Mouse (Mus musculus) lung, embryonic 16.5 days (tissue): ENCODE measurements at regions not wholly inside any gene's neighbourhood (a gene's known extent, or its start where the extent isn't known, plus 50 kb on each side); places are given as distances from the start of the nearest gene placed in this dataset.

Source experiments
- ATAC-seq: fragments of 200-750 bp; cut with Nextera tagmentation; 2 replicates; pipeline ENCODE4 v1.8.0; 2017; ENCODE audit warnings: low read depth, mild to moderate bottlenecking, moderate library complexity
- H3K27ac ChIP-seq: fragments of 300-500 bp; sonication (generic); 2 replicates; pipeline ENCODE4 v1.5.1; 2014; ENCODE audit warnings: mild to moderate bottlenecking, control low read depth, low read length
- H3K27me3 ChIP-seq: fragments of 300-500 bp; sonication (generic); 2 replicates; pipeline ENCODE4 v1.6.1; 2014; ENCODE audit warnings: low read depth, low read length, mixed read lengths; ENCODE audit not compliant: control insufficient read depth, insufficient read depth
- H3K36me3 ChIP-seq: fragments of 300-500 bp; sonication (generic); 2 replicates; pipeline ENCODE4 v1.6.1; 2014; ENCODE audit warnings: low read length; ENCODE audit not compliant: control insufficient read depth, insufficient read depth
- H3K4me1 ChIP-seq: fragments of 300-500 bp; sonication (generic); replicated peaks from 2 replicates; pipeline ENCODE4 v1.6.1; 2014; ENCODE audit warnings: low read length, mixed read lengths; ENCODE audit not compliant: control insufficient read depth, insufficient read depth
- H3K4me2 ChIP-seq: fragments of 300-500 bp; sonication (generic); 2 replicates; pipeline ENCODE4 v1.6.1; 2014; ENCODE audit warnings: low read depth, low read length, control low read depth
- H3K4me3 ChIP-seq: fragments of 300-500 bp; sonication (generic); 2 replicates; pipeline ENCODE4 v1.5.1; 2014; ENCODE audit warnings: mild to moderate bottlenecking, low read length, control low read depth
- H3K9ac ChIP-seq: fragments of 300-500 bp; sonication (generic); 2 replicates; pipeline ENCODE4 v1.6.1; 2014; ENCODE audit warnings: low read length, control low read depth
- H3K9me3 ChIP-seq: fragments of 300-500 bp; sonication (generic); 2 replicates; pipeline ENCODE4 v1.6.1; 2016; ENCODE audit warnings: low read length; ENCODE audit not compliant: control insufficient read depth
- WGBS: fragments of 180-500 bp; shearing (Covaris S2); extraction: QIAGEN DNeasy Blood & Tissue Kit; methylation state at CpG from one replicate; pipeline ENCODE4 v1.1.7; 2014; 5-methylcytosine and 5-hydroxymethylcytosine counted together

DNA sequence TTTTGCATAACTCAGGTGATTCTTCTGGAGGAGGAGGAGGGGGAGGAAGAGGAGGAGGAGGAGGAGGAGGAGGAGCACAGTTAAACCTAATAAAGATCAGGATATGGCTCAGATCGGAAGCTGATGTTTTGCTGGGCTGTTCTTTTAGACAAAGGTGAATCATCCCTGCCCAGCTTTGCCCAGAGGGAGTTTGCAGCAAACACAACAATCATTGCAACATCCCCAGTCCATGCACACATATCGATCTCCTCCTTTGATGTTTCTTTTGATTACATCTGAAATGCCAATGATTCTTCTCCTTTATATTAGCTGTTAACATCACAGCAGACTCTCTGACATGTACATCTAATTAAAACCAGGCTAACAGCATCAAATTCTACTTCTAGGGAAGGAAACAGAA is 156.9 kb downstream of the Dad1 start:
- H3K4me2 ChIP-seq, result no peak overlapping the region
- H3K27ac ChIP-seq, result no peak overlapping the region
- H3K9me3 ChIP-seq, result no peaks in the 10 kb centered on the region
- 32% methylated on average over 2 of the region's 2 CpGs for WGBS
- no peak overlapping the region for H3K9ac ChIP-seq
- H3K27me3 ChIP-seq, result no peaks in the 10 kb centered on the region
- peaks cover 21% of the 10 kb centered on the region for H3K4me1 ChIP-seq
- ATAC-seq, result no peak
- no peak overlapping the region for H3K4me3 ChIP-seq
- H3K36me3 ChIP-seq, result no peaks in the 10 kb centered on the region

DNA sequence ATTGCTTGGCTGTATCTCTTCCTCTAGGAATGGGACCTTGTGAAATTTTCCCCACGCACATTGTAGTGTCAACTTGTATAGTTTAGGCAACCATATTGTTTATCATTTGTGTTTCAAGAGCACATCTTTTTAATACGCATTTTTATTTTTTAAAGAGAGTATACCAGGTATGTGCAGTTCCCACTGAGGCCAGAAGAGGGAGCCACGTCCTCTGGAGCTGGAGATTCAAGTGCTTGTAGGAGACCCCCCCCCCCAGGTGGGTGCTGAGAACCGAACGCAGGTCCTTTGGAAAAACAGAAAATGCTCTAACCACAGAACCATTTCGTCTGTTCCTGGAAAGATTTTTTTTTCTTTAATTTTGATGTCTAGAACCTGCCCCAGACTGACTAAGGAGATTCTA is 161.5 kb downstream of the Dad1 start:
- H3K9me3 ChIP-seq, result no peaks in the 10 kb centered on the region
- no peak overlapping the region for H3K9ac ChIP-seq
- H3K4me1 ChIP-seq, result peaks cover 6% of the 10 kb centered on the region
- no peak overlapping the region for H3K4me2 ChIP-seq
- H3K27ac ChIP-seq, result no peak overlapping the region
- no peak overlapping the region for H3K4me3 ChIP-seq
- no peak for ATAC-seq
- H3K27me3 ChIP-seq, result no peaks in the 10 kb centered on the region
- WGBS, result 81% methylated on average over 6 of the region's 6 CpGs
- H3K36me3 ChIP-seq, result no peaks in the 10 kb centered on the region

DNA sequence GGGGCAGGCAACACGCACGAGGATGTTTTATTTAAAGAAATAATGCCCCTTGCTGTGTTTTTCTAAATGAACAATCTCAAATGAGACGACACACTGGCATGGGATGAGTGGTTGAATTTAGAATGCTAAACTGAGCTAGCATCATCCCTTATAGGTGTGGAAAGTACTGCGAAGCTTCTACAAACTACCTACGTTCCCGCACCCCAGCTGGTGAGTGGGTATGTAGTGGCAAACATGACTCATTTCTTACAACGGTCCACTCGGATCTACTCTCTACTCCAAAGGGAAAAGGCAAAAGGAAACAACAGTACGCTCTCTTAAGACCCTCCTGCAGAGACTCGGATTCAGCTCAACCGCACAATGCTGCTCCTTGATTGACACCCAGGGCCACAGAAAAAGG is 167.2 kb downstream of the Dad1 start:
- Histone ChIP-seq H3K9ac (no peak overlapping the region), H3K9me3 (no peaks in the 10 kb centered on the region), H3K4me1 (no peaks in the 10 kb centered on the region), H3K27ac (no peak overlapping the region), H3K36me3 (no peaks in the 10 kb centered on the region), H3K4me3 (no peak overlapping the region), H3K27me3 (no peaks in the 10 kb centered on the region), H3K4me2 (no peak overlapping the region)
- no peak for ATAC-seq
- WGBS, result 80% methylated on average over 11 of the region's 11 CpGs

DNA sequence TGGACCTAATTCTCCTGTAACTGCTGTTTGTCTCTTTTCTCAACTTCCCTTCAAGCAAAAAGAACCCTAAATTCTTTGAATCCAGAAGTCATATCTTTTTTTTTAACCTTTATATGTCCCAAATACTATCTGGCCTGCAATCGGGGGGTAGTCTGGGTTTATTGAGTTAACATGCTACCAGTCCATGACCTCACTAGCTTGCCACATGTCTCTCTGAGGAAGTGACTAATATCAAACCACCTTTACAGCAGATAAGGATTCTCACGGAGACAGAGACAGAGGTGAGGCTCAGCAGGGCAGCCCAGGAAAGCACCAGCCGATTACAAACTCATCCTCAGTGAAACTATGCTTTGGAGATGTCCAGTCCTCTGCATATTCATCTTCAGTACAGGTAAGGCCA is 179.2 kb downstream of the Dad1 start:
- H3K9me3 ChIP-seq, result no peaks in the 10 kb centered on the region
- no peak overlapping the region for H3K9ac ChIP-seq
- no peak overlapping the region for H3K4me2 ChIP-seq
- no peak overlapping the region for H3K4me3 ChIP-seq
- H3K27me3 ChIP-seq, result no peaks in the 10 kb centered on the region
- no peaks in the 10 kb centered on the region for H3K36me3 ChIP-seq
- 62% methylated on average over 3 of the region's 3 CpGs for WGBS
- ATAC-seq, result no peak
- H3K27ac ChIP-seq, result no peak overlapping the region
- H3K4me1 ChIP-seq, result peaks cover 6% of the 10 kb centered on the region; the same call in 1 of the 2 replicates

DNA sequence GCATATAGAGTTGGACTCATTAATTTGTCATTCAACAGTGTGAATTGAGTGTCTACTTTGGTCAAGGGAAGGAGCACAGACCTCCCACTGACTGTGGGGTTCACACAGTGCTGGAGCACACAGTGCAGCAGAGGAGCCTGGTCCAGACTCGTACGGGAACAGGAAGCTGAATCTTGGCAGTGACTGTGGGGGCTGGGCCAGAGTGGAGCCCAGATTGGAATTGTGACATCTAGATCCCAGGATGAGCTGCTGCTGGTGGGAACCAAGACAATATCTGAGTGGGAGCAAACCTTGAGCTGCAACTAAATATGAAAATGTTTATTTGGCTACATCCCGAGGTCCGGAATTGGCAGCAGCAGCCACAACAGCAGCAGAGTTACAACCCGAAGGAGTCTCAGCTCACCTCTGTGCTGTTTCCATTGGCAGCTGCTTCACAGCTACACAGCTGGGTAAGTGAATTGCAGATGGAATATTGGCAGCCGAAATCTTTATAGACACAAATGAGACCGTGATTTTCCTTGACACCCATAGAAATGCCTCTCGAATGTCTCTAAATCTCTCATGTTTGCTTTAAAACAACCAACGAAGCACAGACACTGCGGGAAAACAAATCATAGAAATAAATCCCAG is 181.5 kb downstream of the Dad1 start:
- ATAC-seq, result peak; percentile 86
- Histone ChIP-seq H3K27me3 (no peaks in the 10 kb centered on the region), H3K9me3 (no peaks in the 10 kb centered on the region), H3K4me2 (peak overlapping the region; percentile 31), H3K9ac (peak overlapping the region; percentile 5; the same call in 1 of the 2 replicates), H3K27ac (no peak overlapping the region; the same call in 1 of the 2 replicates), H3K4me1 (peaks cover 6% of the 10 kb centered on the region; the same call in 1 of the 2 replicates), H3K4me3 (no peak overlapping the region), H3K36me3 (no peaks in the 10 kb centered on the region)
- WGBS, result 34% methylated on average over 10 of the region's 10 CpGs

DNA sequence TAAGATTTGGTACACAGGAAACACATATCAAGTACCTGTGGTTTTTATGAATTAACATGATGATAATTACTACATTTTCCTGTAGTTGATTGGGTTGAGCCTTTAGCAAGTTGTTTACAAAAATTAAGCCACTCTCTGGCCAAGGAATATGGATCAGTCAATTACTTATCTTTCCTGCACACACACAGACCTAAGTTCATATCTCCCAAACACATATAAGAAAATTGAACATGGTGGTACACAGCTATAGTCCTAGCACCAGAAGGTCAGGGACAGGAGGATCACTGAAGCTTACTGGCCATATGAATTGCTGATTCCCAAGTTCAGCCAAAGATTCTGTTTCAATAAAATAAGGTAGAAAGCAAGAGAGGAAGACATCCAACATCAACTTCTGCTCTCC is 183.7 kb downstream of the Dad1 start:
- no peak for ATAC-seq
- no peaks in the 10 kb centered on the region for H3K36me3 ChIP-seq
- H3K4me1 ChIP-seq, result peaks cover 6% of the 10 kb centered on the region; the same call in 1 of the 2 replicates
- no peak overlapping the region for H3K4me2 ChIP-seq
- H3K27me3 ChIP-seq, result no peaks in the 10 kb centered on the region
- H3K9ac ChIP-seq, result no peak overlapping the region
- H3K4me3 ChIP-seq, result no peak overlapping the region
- no peak overlapping the region for H3K27ac ChIP-seq
- no peaks in the 10 kb centered on the region for H3K9me3 ChIP-seq

DNA sequence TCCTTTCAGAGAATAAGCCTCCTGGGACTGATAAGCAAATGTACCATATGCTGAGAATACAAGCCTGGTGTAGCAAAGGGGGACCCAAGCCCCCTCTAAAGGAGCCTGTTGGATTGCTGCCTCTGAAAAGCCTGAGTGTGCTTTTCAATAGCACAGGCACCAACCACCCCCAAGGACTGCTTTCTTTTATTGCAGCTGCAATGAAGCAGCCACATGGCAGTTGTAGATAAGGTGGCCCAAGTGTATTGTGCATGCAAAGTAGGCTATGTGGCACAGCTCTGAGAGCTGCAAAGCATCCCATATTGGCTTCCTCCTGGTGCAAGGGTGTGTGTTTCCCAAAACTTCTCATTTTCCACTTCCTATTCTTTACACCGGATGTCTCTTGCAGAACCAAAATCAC is 185.2 kb downstream of the Dad1 start:
- Histone ChIP-seq H3K4me2 (no peak overlapping the region), H3K9ac (no peak overlapping the region), H3K4me1 (peaks cover 11% of the 10 kb centered on the region), H3K9me3 (no peaks in the 10 kb centered on the region), H3K27me3 (no peaks in the 10 kb centered on the region), H3K27ac (no peak overlapping the region), H3K4me3 (no peak overlapping the region), H3K36me3 (no peaks in the 10 kb centered on the region)
- ATAC-seq, result no peak
- 88% methylated on average over 1 of the region's 1 CpGs for WGBS

DNA sequence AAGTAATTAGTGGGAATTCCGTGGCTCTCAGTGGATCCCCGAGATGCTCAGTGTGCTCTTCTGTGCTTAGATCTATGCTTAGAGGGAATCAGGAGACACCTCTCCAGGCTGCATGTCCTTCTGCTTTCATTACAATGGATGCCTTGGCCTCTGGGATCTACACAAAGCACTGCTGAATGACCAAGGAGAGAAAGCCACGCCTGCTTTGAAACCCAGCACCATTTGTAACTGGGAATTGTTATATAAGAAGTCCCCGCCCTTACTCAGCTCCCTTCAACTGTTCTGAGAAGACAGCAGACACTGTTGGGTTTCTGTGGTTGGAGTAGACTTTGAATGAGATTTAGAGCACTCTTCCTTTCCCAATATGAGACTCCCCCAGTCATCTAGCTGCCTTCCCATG is 188.4 kb downstream of the Dad1 start:
- H3K36me3 ChIP-seq, result no peaks in the 10 kb centered on the region
- H3K27me3 ChIP-seq, result no peaks in the 10 kb centered on the region
- no peak overlapping the region for H3K9ac ChIP-seq
- peaks cover 6% of the 10 kb centered on the region for H3K4me1 ChIP-seq
- no peaks in the 10 kb centered on the region for H3K9me3 ChIP-seq
- no peak overlapping the region for H3K27ac ChIP-seq
- no peak for ATAC-seq
- H3K4me3 ChIP-seq, result no peak overlapping the region
- 75% methylated on average over 4 of the region's 4 CpGs for WGBS
- H3K4me2 ChIP-seq, result no peak overlapping the region

DNA sequence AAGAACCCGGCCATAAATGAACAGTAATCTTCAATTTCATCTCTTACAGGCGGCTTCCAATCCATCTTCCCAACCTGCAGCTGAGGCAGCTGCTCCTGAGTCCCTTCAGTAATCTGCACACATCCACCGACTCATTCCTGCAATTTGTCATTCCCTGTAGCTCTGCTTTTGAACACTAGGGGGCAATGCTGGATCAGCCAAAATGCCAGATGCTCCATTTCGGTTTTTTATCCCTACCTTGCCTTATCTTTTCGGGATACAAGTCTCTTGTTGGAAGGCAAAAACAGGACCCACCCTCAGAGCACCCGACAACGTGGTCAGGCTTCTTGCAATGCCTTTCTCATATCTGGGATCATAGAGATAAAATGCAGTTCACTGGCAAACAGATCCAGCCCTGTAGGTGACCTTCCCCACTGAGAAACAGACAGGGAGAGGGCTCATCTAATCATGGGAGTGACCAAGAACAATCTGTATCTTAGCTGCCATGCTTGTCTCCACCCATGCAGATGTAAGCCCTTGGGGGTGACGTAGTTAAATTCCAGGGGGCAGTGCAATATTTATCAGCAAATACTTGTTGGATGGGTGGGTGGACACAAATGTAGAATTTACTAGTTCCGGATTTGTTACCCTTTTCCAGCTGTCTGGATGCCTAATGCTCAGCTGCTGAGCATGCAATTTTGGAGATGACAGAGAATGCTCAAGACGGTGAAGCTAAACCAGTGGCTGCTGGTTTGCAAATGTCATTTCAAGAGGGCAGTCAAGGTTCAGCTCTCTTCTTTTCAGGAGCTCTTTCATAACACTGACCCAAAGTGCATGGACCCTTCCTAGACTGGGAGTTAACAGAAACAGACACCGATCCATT is 189.1 kb downstream of the Dad1 start:
- 18% methylated on average over 11 of the region's 11 CpGs for WGBS
- H3K27me3 ChIP-seq, result no peaks in the 10 kb centered on the region
- H3K4me1 ChIP-seq, result peaks cover 6% of the 10 kb centered on the region
- H3K4me3 ChIP-seq, result no peak overlapping the region
- no peak overlapping the region for H3K27ac ChIP-seq
- ATAC-seq, result peak; percentile 70
- H3K4me2 ChIP-seq, result peak overlapping the region; percentile 32; the same call in 1 of the 2 replicates
- H3K9ac ChIP-seq, result 0 out of 2 replicates have a peak overlapping the region, but pooled peaks have one; percentile 9
- H3K36me3 ChIP-seq, result no peaks in the 10 kb centered on the region
- H3K9me3 ChIP-seq, result no peaks in the 10 kb centered on the region
